Mouse (Mus musculus): ENCODE data around the gene Lrrc25. TPM values are rescaled to one million over a fixed set of nuclear protein-coding genes. Genes with fewer than 3 reads are reported as not detected.
A peak's percentile ranks its signal among the peaks of the same experiment; 100 is the strongest.

The Lrrc25 gene
- total and polyA plus RNA-seq, 2 experiments from 2014 or later = 1.3 to 3.3 TPM

DNA sequence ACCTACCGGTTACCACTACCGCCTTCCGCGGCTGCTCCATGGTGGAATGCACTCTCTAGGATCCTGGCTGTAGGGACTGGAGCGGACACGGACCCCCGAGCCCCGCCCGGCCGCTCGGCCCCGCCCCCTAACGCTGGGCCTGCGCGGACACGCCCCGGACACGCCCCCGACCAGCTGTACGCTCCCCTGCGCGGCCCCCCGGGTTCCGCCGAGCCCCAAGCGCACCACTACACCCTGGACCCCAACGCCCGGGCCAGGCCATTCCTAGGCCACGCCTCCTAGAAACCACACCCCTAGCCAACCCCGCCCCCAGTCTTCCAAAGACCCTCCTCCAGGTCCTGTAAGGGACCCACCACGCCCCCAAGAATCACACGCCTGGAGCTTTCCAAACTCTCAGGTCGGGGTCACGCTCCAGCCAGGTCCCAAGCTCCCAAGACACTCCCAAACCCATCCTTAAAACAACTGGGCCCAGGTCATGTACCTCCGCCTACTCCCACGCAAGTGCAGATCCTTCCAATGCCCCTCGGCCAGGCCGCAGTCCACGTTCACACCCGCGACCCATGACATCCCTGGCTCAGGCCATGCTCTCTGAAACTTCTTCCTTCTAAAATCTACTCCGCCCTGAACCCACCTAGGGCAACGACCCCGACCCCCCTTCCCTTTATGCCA is 43.8 kb downstream of the Lrrc25 start:
- under 1% methylated on average over 41 of the region's 44 CpGs for WGBS
- DNase-seq (ENCODE audit: low spot score) (peak; percentile 87), ATAC-seq (peak; percentile 89)
- peaks cover 16% of the 10 kb centered on the region for H3K36me3 ChIP-seq (ENCODE audit: insufficient read depth, low read length)
- peak overlapping the region; percentile 67 for H3K9ac ChIP-seq (replicated peaks; ENCODE audit: low read length)
- TF ChIP-seq CTCF (IDR thresholded peaks at IDR 0.05; ENCODE audit: low read depth) = no peak
- H3K4me3 ChIP-seq (ENCODE audit: low read length) = peak overlapping the region; percentile 71
- peak overlapping the region; percentile 81 for H3K4me2 ChIP-seq (ENCODE audit: low read depth, low read length)
- H3K4me1 ChIP-seq (ENCODE audit: insufficient read depth, low read length) = peaks cover 10% of the 10 kb centered on the region; the same call in 1 of the 2 replicates
- H3K9me3 ChIP-seq (ENCODE audit: low read length) = no peaks in the 10 kb centered on the region
- peak overlapping the region; percentile 48; the same call in 1 of the 2 replicates for H3K27ac ChIP-seq
- no peaks in the 10 kb centered on the region for H3K27me3 ChIP-seq (ENCODE audit: insufficient read depth, low read length)

DNA sequence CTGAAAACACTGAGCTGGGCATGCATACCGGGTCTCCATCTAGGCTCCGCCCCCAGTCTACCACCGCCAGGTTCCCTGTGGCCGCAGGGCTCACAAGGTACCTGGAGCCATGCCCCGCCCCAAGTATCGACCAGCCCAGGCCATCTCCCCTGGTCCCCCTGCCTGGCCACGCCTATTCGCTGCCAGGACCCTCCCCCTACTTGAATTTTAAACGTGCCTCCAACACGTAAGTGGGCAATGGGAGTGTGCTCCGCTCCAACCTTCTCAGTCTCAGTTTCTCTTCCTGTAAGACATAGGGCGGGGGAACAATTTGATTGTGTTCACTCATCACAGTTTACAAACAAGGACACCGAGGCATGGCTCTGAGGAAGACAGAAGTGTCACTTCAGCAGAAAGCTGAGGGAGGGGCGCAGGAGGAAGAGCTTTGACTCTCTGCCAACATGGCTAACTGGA is 44.3 kb downstream of the Lrrc25 start, which contains the start of gene Pgpep1:
Gene Pgpep1, minus strand, starts transcription at position 116 of the 453 bp plus-strand sequence.
- peak; percentile 44 for DNase-seq (ENCODE audit: low spot score)
- H3K9me3 ChIP-seq (ENCODE audit: low read length) = no peaks in the 10 kb centered on the region
- ATAC-seq = peak; percentile 36
- WGBS = 6% methylated on average over 14 of the region's 14 CpGs
- H3K36me3 ChIP-seq (ENCODE audit: insufficient read depth, low read length) = peaks cover 12% of the 10 kb centered on the region
- H3K27me3 ChIP-seq (ENCODE audit: insufficient read depth, low read length) = no peaks in the 10 kb centered on the region
- peak within 1 kb of the TSS; percentile 71 for H3K4me3 ChIP-seq (ENCODE audit: low read length)
- peak within 1 kb of the TSS; percentile 81 for H3K4me2 ChIP-seq (ENCODE audit: low read depth, low read length)
- H3K4me1 ChIP-seq (ENCODE audit: insufficient read depth, low read length) = peaks cover 10% of the 10 kb centered on the region; the same call in 1 of the 2 replicates
- H3K9ac ChIP-seq (replicated peaks; ENCODE audit: low read length) = peak within 1 kb of the TSS; percentile 67
- peak within 1 kb of the TSS; percentile 48; the same call in 1 of the 2 replicates for H3K27ac ChIP-seq
- TF ChIP-seq CTCF (IDR thresholded peaks at IDR 0.05; ENCODE audit: low read depth) = no peak

DNA sequence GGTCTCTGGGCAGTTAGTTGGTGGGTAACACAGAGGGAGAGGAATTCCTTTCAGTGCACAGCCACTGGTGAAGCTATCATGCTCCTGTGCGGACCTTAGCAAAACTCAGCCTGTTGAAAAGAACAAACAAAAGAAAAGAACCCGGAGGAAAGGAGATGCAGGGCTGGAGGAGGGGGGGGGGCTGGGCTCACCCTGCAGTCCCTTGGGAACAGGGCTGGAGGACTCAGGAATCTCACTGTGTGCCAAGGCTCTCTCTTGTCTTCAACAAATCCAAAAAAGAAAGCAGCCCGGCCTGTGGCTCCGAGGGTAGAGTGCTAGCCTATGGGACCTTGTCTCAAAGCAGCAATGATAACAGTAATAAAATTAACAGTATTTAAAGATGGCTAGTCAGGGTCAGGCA is 47.7 kb downstream of the Lrrc25 start:
- DNase-seq (ENCODE audit: low spot score) = peak; percentile 66
- H3K9me3 ChIP-seq (ENCODE audit: low read length) = no peaks in the 10 kb centered on the region
- peak overlapping the region; percentile 58; the same call in 1 of the 2 replicates for H3K27ac ChIP-seq
- no peak overlapping the region for H3K4me3 ChIP-seq (ENCODE audit: low read length)
- peaks cover 4% of the 10 kb centered on the region; the same call in 1 of the 2 replicates for H3K4me1 ChIP-seq (ENCODE audit: insufficient read depth, low read length)
- no peak overlapping the region for H3K4me2 ChIP-seq (ENCODE audit: low read depth, low read length)
- H3K27me3 ChIP-seq (ENCODE audit: insufficient read depth, low read length) = no peaks in the 10 kb centered on the region
- H3K36me3 ChIP-seq (ENCODE audit: insufficient read depth, low read length) = no peaks in the 10 kb centered on the region
- H3K9ac ChIP-seq (replicated peaks; ENCODE audit: low read length) = no peak overlapping the region
- peak; percentile 28; the same call in 1 of the 2 replicates for ATAC-seq
- TF ChIP-seq CTCF (IDR thresholded peaks at IDR 0.05; ENCODE audit: low read depth) = no peak
- WGBS = 10% methylated on average over 4 of the region's 4 CpGs

DNA sequence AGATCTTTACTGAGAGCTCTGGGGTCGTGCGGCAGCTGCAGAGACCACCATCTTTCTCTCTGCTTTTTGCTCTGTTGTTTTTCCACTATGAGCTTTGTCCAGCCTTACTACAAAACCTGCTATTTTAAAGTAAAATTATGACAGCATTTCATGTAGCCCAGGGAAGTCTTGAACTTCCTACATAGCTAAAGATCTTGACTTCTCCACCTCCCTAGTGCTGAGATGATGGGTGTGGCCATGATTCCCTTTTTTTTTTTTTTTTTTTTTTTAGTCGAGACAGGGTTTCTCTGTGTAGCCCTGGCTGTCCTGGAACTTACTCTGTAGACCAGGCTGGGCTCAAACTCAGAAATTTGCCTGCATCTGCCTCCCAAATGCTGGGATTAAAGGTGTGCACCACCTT is 48.7 kb downstream of the Lrrc25 start:
- H3K4me2 ChIP-seq (ENCODE audit: low read depth, low read length) = no peak overlapping the region
- H3K4me3 ChIP-seq (ENCODE audit: low read length) = no peak overlapping the region
- no peak for TF ChIP-seq CTCF (IDR thresholded peaks at IDR 0.05; ENCODE audit: low read depth)
- no peak overlapping the region for H3K9ac ChIP-seq (replicated peaks; ENCODE audit: low read length)
- WGBS = 84% methylated on average over 3 of the region's 3 CpGs
- no peaks in the 10 kb centered on the region for H3K27me3 ChIP-seq (ENCODE audit: insufficient read depth, low read length)
- no peaks in the 10 kb centered on the region; the same call in 1 of the 2 replicates for H3K4me1 ChIP-seq (ENCODE audit: insufficient read depth, low read length)
- H3K27ac ChIP-seq = no peak overlapping the region
- no peaks in the 10 kb centered on the region for H3K36me3 ChIP-seq (ENCODE audit: insufficient read depth, low read length)
- DNase-seq (ENCODE audit: low spot score) (no peak), ATAC-seq (no peak)
- H3K9me3 ChIP-seq (ENCODE audit: low read length) = no peaks in the 10 kb centered on the region

DNA sequence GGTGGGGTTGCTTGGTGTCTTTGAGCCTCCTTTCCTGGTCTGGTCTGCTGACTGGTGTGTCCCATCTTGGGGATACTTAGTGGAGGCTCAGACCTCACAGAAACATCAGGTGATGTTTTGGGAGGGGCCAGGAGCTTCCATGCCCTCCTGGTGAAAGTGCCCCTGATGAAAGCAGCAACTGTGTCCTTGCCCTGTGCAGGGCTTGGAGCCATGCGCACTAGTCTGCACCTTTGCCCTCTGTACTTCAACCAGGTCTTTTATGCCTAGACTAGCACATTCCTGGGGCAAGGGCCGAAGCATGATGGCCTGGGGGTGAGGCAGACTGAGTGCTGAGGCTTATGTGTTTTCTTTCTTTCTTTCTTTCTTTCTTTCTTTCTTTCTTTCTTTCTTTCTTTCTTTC is 49.6 kb downstream of the Lrrc25 start:
- no peaks in the 10 kb centered on the region for H3K36me3 ChIP-seq (ENCODE audit: insufficient read depth, low read length)
- no peaks in the 10 kb centered on the region for H3K27me3 ChIP-seq (ENCODE audit: insufficient read depth, low read length)
- no peak overlapping the region for H3K4me3 ChIP-seq (ENCODE audit: low read length)
- no peak overlapping the region for H3K9ac ChIP-seq (replicated peaks; ENCODE audit: low read length)
- no peak overlapping the region for H3K4me2 ChIP-seq (ENCODE audit: low read depth, low read length)
- ATAC-seq (no peak), DNase-seq (ENCODE audit: low spot score) (no peak)
- no peaks in the 10 kb centered on the region; the same call in 1 of the 2 replicates for H3K4me1 ChIP-seq (ENCODE audit: insufficient read depth, low read length)
- H3K27ac ChIP-seq = no peak overlapping the region
- no peaks in the 10 kb centered on the region for H3K9me3 ChIP-seq (ENCODE audit: low read length)
- TF ChIP-seq CTCF (IDR thresholded peaks at IDR 0.05; ENCODE audit: low read depth) = no peak
- WGBS = 79% methylated on average over 2 of the region's 2 CpGs

DNA sequence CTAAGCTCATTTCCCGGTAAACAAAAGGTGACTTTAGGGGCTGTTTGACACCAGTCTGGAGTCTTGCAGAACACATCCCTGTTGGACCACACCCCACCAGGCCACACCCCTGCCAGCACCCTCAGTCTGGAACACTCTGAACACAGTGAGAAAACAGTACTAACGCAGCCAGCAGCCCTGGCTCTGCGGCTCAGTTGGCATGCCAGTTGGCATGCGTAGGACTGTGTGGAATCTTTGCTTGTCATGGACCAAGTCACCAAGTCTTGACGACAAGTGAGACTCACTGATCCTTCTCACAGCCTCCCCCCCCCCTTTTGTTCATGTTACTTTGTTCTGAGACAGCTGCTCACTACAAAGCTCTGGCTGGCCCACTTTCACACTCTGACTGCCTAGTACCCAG is 51.1 kb downstream of the Lrrc25 start:
- no peaks in the 10 kb centered on the region for H3K36me3 ChIP-seq (ENCODE audit: insufficient read depth, low read length)
- H3K4me1 ChIP-seq (ENCODE audit: insufficient read depth, low read length) = no peaks in the 10 kb centered on the region
- TF ChIP-seq CTCF (IDR thresholded peaks at IDR 0.05; ENCODE audit: low read depth) = no peak
- DNase-seq (ENCODE audit: low spot score) (peak; percentile 62), ATAC-seq (peak; percentile 63)
- H3K9ac ChIP-seq (replicated peaks; ENCODE audit: low read length) = no peak overlapping the region
- no peak overlapping the region for H3K27ac ChIP-seq
- H3K4me3 ChIP-seq (ENCODE audit: low read length) = no peak overlapping the region
- 47% methylated on average over 5 of the region's 5 CpGs for WGBS
- no peaks in the 10 kb centered on the region for H3K27me3 ChIP-seq (ENCODE audit: insufficient read depth, low read length)
- no peak overlapping the region for H3K4me2 ChIP-seq (ENCODE audit: low read depth, low read length)
- no peaks in the 10 kb centered on the region for H3K9me3 ChIP-seq (ENCODE audit: low read length)

Other genes starting within 250 kb of the Lrrc25 start
- 0.21 and 0.29 TPM in 2 replicates for gene Comp, start 242.6 kb upstream of the Lrrc25 start, total RNA-seq (2014; rRNA removed)
- gene Comp, start 242.6 kb upstream of the Lrrc25 start, polyA plus RNA-seq (2015; fragmentation: Nextera tagmentation; extraction: Ambion mirVana) = 0.25 and 0.33 TPM in 2 replicates
- 51.8 and 54.0 TPM in 2 replicates for gene Crtc1, start 176.6 kb upstream of the Lrrc25 start, total RNA-seq (2014; rRNA removed)
- 31.5 and 39.3 TPM in 2 replicates for gene Crtc1, start 176.6 kb upstream of the Lrrc25 start, polyA plus RNA-seq (2015; fragmentation: Nextera tagmentation; extraction: Ambion mirVana)
- gene Klhl26, start 139.2 kb upstream of the Lrrc25 start, total RNA-seq (2014; rRNA removed) = 61.8 and 65.4 TPM in 2 replicates
- gene Klhl26, start 139.2 kb upstream of the Lrrc25 start, polyA plus RNA-seq (2015; fragmentation: Nextera tagmentation; extraction: Ambion mirVana) = 33.6 and 35.8 TPM in 2 replicates
- gene Tmem59l, start 128.8 kb upstream of the Lrrc25 start, total RNA-seq (2014; rRNA removed) = 196 and 198 TPM in 2 replicates
- 191 and 205 TPM in 2 replicates for gene Tmem59l, start 128.8 kb upstream of the Lrrc25 start, polyA plus RNA-seq (2015; fragmentation: Nextera tagmentation; extraction: Ambion mirVana)
- 6.5 and 26.7 TPM in 2 replicates for gene Crlf1, start 123.0 kb upstream of the Lrrc25 start, total RNA-seq (2014; rRNA removed)
- gene Crlf1, start 123.0 kb upstream of the Lrrc25 start, polyA plus RNA-seq (2015; fragmentation: Nextera tagmentation; extraction: Ambion mirVana) = 16.3 and 17.3 TPM in 2 replicates
- 140 TPM in 2 replicates for gene Rex1bd, start 109.4 kb upstream of the Lrrc25 start, total RNA-seq (2014; rRNA removed)
- 188 and 190 TPM in 2 replicates for gene Rex1bd, start 109.4 kb upstream of the Lrrc25 start, polyA plus RNA-seq (2015; fragmentation: Nextera tagmentation; extraction: Ambion mirVana)
- gene Uba52, start 105.4 kb upstream of the Lrrc25 start, total RNA-seq (2014; rRNA removed) = 510 and 535 TPM in 2 replicates
- gene Uba52, start 105.4 kb upstream of the Lrrc25 start, polyA plus RNA-seq (2015; fragmentation: Nextera tagmentation; extraction: Ambion mirVana) = 717 and 784 TPM in 2 replicates
- 532 and 593 TPM in 2 replicates for gene Fkbp8, start 88.4 kb upstream of the Lrrc25 start, total RNA-seq (2014; rRNA removed)
- gene Fkbp8, start 88.4 kb upstream of the Lrrc25 start, polyA plus RNA-seq (2015; fragmentation: Nextera tagmentation; extraction: Ambion mirVana) = 343 and 360 TPM in 2 replicates
- 48.7 and 56.8 TPM in 2 replicates for gene Kxd1, start 88.2 kb upstream of the Lrrc25 start, total RNA-seq (2014; rRNA removed)
- 53.8 and 56.6 TPM in 2 replicates for gene Kxd1, start 88.2 kb upstream of the Lrrc25 start, polyA plus RNA-seq (2015; fragmentation: Nextera tagmentation; extraction: Ambion mirVana)
- 15.6 and 16.7 TPM in 2 replicates for gene Ell, start 76.7 kb upstream of the Lrrc25 start, total RNA-seq (2014; rRNA removed)
- 10.0 and 10.8 TPM in 2 replicates for gene Ell, start 76.7 kb upstream of the Lrrc25 start, polyA plus RNA-seq (2015; fragmentation: Nextera tagmentation; extraction: Ambion mirVana)
- 152 and 207 TPM in 2 replicates for gene Isyna1, start 21.8 kb upstream of the Lrrc25 start, total RNA-seq (2014; rRNA removed)
- 99.3 and 113 TPM in 2 replicates for gene Isyna1, start 21.8 kb upstream of the Lrrc25 start, polyA plus RNA-seq (2015; fragmentation: Nextera tagmentation; extraction: Ambion mirVana)
- gene Ssbp4, start 7.3 kb upstream of the Lrrc25 start, total RNA-seq (2014; rRNA removed) = 248 and 349 TPM in 2 replicates
- 188 and 189 TPM in 2 replicates for gene Ssbp4, start 7.3 kb upstream of the Lrrc25 start, polyA plus RNA-seq (2015; fragmentation: Nextera tagmentation; extraction: Ambion mirVana)
- gene Gdf15, start 16.3 kb downstream of the Lrrc25 start, total RNA-seq (2014; rRNA removed) = 1.7 TPM in 1 of 2 replicates, not detected in the other
- 0.25 and 0.41 TPM in 2 replicates for gene Gdf15, start 16.3 kb downstream of the Lrrc25 start, polyA plus RNA-seq (2015; fragmentation: Nextera tagmentation; extraction: Ambion mirVana)
- 65.7 and 68.4 TPM in 2 replicates for gene Pgpep1, start 44.2 kb downstream of the Lrrc25 start, total RNA-seq (2014; rRNA removed)
- gene Pgpep1, start 44.2 kb downstream of the Lrrc25 start, polyA plus RNA-seq (2015; fragmentation: Nextera tagmentation; extraction: Ambion mirVana) = 44.2 and 56.5 TPM in 2 replicates
- 301 and 453 TPM in 2 replicates for gene Lsm4, start 57.1 kb downstream of the Lrrc25 start, total RNA-seq (2014; rRNA removed)
- 188 and 190 TPM in 2 replicates for gene Lsm4, start 57.1 kb downstream of the Lrrc25 start, polyA plus RNA-seq (2015; fragmentation: Nextera tagmentation; extraction: Ambion mirVana)
- gene Jund, start 82.8 kb downstream of the Lrrc25 start, total RNA-seq (2014; rRNA removed) = 486 and 650 TPM in 2 replicates
- gene Jund, start 82.8 kb downstream of the Lrrc25 start, polyA plus RNA-seq (2015; fragmentation: Nextera tagmentation; extraction: Ambion mirVana) = 90.4 and 96.3 TPM in 2 replicates
- 0.05 and 0.18 TPM in 2 replicates for gene Iqcn, start 87.3 kb downstream of the Lrrc25 start, total RNA-seq (2014; rRNA removed)
- 0.05 and 0.08 TPM in 2 replicates for gene Iqcn, start 87.3 kb downstream of the Lrrc25 start, polyA plus RNA-seq (2015; fragmentation: Nextera tagmentation; extraction: Ambion mirVana)
- not detected in 2 replicates for gene Gm3336, start 102.4 kb downstream of the Lrrc25 start, total RNA-seq (2014; rRNA removed)
- gene Gm3336, start 102.4 kb downstream of the Lrrc25 start, polyA plus RNA-seq (2015; fragmentation: Nextera tagmentation; extraction: Ambion mirVana) = not detected in 2 replicates
- 0.26 and 0.72 TPM in 2 replicates for gene Pde4c, start 107.6 kb downstream of the Lrrc25 start, total RNA-seq (2014; rRNA removed)
- gene Pde4c, start 107.6 kb downstream of the Lrrc25 start, polyA plus RNA-seq (2015; fragmentation: Nextera tagmentation; extraction: Ambion mirVana) = 0.20 and 0.31 TPM in 2 replicates
- 610 and 693 TPM in 2 replicates for gene Rab3a, start 138.5 kb downstream of the Lrrc25 start, total RNA-seq (2014; rRNA removed)
- gene Rab3a, start 138.5 kb downstream of the Lrrc25 start, polyA plus RNA-seq (2015; fragmentation: Nextera tagmentation; extraction: Ambion mirVana) = 693 and 724 TPM in 2 replicates
- gene Mpv17l2, start 144.8 kb downstream of the Lrrc25 start, total RNA-seq (2014; rRNA removed) = 37.2 and 53.9 TPM in 2 replicates
- gene Mpv17l2, start 144.8 kb downstream of the Lrrc25 start, polyA plus RNA-seq (2015; fragmentation: Nextera tagmentation; extraction: Ambion mirVana) = 56.1 and 63.3 TPM in 2 replicates
- 162 and 176 TPM in 2 replicates for gene Pik3r2, start 160.6 kb downstream of the Lrrc25 start, total RNA-seq (2014; rRNA removed)
- 101 and 103 TPM in 2 replicates for gene Pik3r2, start 160.6 kb downstream of the Lrrc25 start, polyA plus RNA-seq (2015; fragmentation: Nextera tagmentation; extraction: Ambion mirVana)
- gene Mast3, start 188.9 kb downstream of the Lrrc25 start, total RNA-seq (2014; rRNA removed) = 35.2 and 42.1 TPM in 2 replicates
- gene Mast3, start 188.9 kb downstream of the Lrrc25 start, polyA plus RNA-seq (2015; fragmentation: Nextera tagmentation; extraction: Ambion mirVana) = 16.2 and 16.7 TPM in 2 replicates
- not detected in 2 replicates for gene Il12rb1, start 192.3 kb downstream of the Lrrc25 start, total RNA-seq (2014; rRNA removed)
- not detected in 2 replicates for gene Il12rb1, start 192.3 kb downstream of the Lrrc25 start, polyA plus RNA-seq (2015; fragmentation: Nextera tagmentation; extraction: Ambion mirVana)
- 12.1 and 17.1 TPM in 2 replicates for gene Arrdc2, start 223.6 kb downstream of the Lrrc25 start, total RNA-seq (2014; rRNA removed)
- 4.6 and 4.9 TPM in 2 replicates for gene Arrdc2, start 223.6 kb downstream of the Lrrc25 start, polyA plus RNA-seq (2015; fragmentation: Nextera tagmentation; extraction: Ambion mirVana)
- gene Kcnn1, start 247.1 kb downstream of the Lrrc25 start, total RNA-seq (2014; rRNA removed) = 29.8 and 33.6 TPM in 2 replicates
- 7.8 and 10.8 TPM in 2 replicates for gene Kcnn1, start 247.1 kb downstream of the Lrrc25 start, polyA plus RNA-seq (2015; fragmentation: Nextera tagmentation; extraction: Ambion mirVana)